Mouse (Mus musculus): ENCODE measurements at regions not wholly inside any gene's neighbourhood (a gene's known extent, or its start where the extent isn't known, plus 50 kb on each side); places are given as distances from the start of the nearest gene placed in this dataset.

DNA sequence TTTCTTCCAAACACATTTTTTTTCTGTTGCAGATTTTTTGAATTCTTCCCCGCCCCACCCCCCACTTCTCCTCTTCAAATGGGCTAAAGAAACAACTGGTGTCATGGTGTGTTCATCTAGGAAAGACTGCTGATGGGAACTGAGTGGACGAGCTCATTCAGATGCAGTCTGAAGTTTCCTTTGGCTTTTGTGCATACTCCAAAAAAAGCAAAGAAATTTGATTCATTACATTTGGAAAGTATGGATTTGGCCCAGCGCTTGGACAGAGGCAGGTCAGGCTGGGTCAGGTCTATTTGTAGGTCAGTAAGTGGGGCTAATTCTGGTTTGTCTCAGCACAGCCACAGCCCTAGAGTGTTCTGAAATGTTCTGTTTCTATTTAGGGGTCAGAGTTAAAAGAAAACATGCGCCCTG is 477.9 kb upstream of the Nox3 start:
- H3K4me2 ChIP-seq (replicated peaks; ENCODE audit: low read depth), result no peak overlapping the region
- no peak for ATAC-seq
- no peaks in the 10 kb centered on the region for H3K9me3 ChIP-seq (ENCODE audit: control insufficient read depth)
- H3K9ac ChIP-seq (ENCODE audit: low read depth, low read length), result no peak overlapping the region
- no peaks in the 10 kb centered on the region for H3K4me1 ChIP-seq (replicated peaks; ENCODE audit: control insufficient read depth, insufficient read depth, low read length)
- H3K27ac ChIP-seq (ENCODE audit: low read depth, low read length), result no peak overlapping the region
- 48% methylated on average over 4 of the region's 4 CpGs for WGBS
- no peak for TF ChIP-seq CTCF (IDR thresholded peaks at IDR 0.05; ENCODE audit: low read depth)
- H3K36me3 ChIP-seq (ENCODE audit: control insufficient read depth, insufficient read depth), result no peaks in the 10 kb centered on the region
- no peak overlapping the region for H3K4me3 ChIP-seq (ENCODE audit: low read depth, low read length)
- H3K27me3 ChIP-seq (replicated peaks; ENCODE audit: control insufficient read depth, insufficient read depth, low read length), result no peaks in the 10 kb centered on the region

DNA sequence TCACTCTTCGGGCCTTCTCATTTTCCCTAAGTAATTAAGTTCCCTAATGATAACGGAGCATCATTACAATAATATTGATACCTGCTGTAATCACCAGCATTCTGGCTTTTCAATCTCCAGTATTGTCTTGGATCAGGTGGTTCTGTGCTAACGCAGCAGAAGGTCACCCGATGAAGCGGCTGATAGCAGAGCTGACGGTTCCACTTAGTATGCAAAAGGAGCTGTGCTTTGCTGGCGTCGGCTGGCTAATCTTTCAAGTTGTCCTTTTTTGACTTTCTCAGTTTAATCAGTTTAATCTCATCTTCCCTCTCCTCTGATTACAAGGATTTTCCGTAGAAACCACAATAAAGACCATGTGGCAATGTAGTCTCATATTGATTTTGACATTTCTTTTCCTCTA is 478.9 kb upstream of the Nox3 start:
- Histone ChIP-seq H3K4me1 (replicated peaks; ENCODE audit: control insufficient read depth, insufficient read depth, low read length) (no peaks in the 10 kb centered on the region), H3K27ac (ENCODE audit: low read depth, low read length) (no peak overlapping the region), H3K27me3 (replicated peaks; ENCODE audit: control insufficient read depth, insufficient read depth, low read length) (no peaks in the 10 kb centered on the region), H3K4me2 (replicated peaks; ENCODE audit: low read depth) (no peak overlapping the region), H3K36me3 (ENCODE audit: control insufficient read depth, insufficient read depth) (no peaks in the 10 kb centered on the region), H3K9me3 (ENCODE audit: control insufficient read depth) (no peaks in the 10 kb centered on the region), H3K9ac (ENCODE audit: low read depth, low read length) (no peak overlapping the region), H3K4me3 (ENCODE audit: low read depth, low read length) (no peak overlapping the region)
- 85% methylated on average over 9 of the region's 9 CpGs for WGBS
- ATAC-seq, result no peak
- TF ChIP-seq CTCF (IDR thresholded peaks at IDR 0.05; ENCODE audit: low read depth), result no peak

DNA sequence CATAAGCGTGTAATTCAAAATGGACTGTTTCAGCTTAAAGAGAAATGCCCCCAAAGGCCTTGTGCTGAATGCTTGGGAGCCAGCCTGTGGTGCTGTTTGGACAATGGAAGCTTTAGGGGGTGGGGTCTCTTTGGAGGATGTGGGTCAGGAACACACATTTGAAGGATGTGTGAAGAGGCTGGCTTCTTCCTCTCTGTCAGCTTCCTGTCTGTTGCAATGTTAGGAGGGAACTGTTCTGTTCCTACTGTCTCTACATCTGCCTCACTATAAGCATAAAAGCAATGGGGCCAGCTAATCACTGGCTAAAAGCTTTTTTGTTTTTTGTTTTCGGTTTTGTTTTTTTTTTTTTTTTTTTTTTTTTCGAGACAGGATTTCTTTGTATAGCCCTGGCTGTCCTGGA is 480.5 kb upstream of the Nox3 start:
- Histone ChIP-seq H3K4me2 (replicated peaks; ENCODE audit: low read depth) (no peak overlapping the region), H3K4me3 (ENCODE audit: low read depth, low read length) (no peak overlapping the region), H3K27ac (ENCODE audit: low read depth, low read length) (no peak overlapping the region), H3K27me3 (replicated peaks; ENCODE audit: control insufficient read depth, insufficient read depth, low read length) (no peaks in the 10 kb centered on the region), H3K9ac (ENCODE audit: low read depth, low read length) (no peak overlapping the region), H3K9me3 (ENCODE audit: control insufficient read depth) (no peaks in the 10 kb centered on the region), H3K4me1 (replicated peaks; ENCODE audit: control insufficient read depth, insufficient read depth, low read length) (no peaks in the 10 kb centered on the region), H3K36me3 (ENCODE audit: control insufficient read depth, insufficient read depth) (no peaks in the 10 kb centered on the region)
- TF ChIP-seq CTCF (IDR thresholded peaks at IDR 0.05; ENCODE audit: low read depth), result no peak
- WGBS, result 83% methylated on average over 2 of the region's 3 CpGs
- ATAC-seq, result no peak

DNA sequence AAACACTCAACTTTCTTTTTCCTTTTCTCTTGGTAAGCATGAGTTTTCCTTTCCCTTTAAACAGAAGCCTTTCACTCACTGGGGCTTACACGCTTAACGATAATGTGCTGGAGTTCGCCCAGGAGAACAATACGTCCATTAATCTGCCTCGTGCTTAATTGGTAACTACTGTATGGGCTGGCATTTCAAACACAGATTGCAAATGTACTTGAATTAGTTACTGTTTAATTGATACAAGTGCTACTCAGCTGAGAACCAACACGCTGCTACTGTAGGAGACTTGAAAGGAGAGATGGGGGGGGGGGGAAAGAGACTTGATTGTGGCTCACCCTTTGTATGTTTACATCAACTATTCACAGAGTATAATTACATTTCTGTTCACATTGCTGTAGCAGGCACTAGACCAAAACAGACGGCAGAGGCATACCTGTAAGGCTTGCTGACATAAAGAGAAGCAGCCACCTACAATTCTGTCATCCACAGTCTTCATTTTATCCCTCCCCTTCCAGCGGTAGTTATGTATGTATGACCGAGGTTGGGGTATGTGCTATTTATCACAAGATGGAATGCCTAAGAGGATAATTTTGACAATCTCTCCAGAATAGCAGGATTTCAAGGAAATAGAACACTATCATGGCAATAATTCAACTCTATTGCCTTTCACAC is 481.6 kb upstream of the Nox3 start:
- 41% methylated on average over 9 of the region's 9 CpGs for WGBS
- H3K27me3 ChIP-seq (replicated peaks; ENCODE audit: control insufficient read depth, insufficient read depth, low read length), result no peaks in the 10 kb centered on the region
- no peaks in the 10 kb centered on the region for H3K4me1 ChIP-seq (replicated peaks; ENCODE audit: control insufficient read depth, insufficient read depth, low read length)
- H3K9ac ChIP-seq (ENCODE audit: low read depth, low read length), result no peak overlapping the region
- H3K4me3 ChIP-seq (ENCODE audit: low read depth, low read length), result no peak overlapping the region
- H3K4me2 ChIP-seq (replicated peaks; ENCODE audit: low read depth), result no peak overlapping the region
- no peaks in the 10 kb centered on the region for H3K36me3 ChIP-seq (ENCODE audit: control insufficient read depth, insufficient read depth)
- no peak for ATAC-seq
- no peak for TF ChIP-seq CTCF (IDR thresholded peaks at IDR 0.05; ENCODE audit: low read depth)
- H3K27ac ChIP-seq (ENCODE audit: low read depth, low read length), result no peak overlapping the region
- no peaks in the 10 kb centered on the region for H3K9me3 ChIP-seq (ENCODE audit: control insufficient read depth)

DNA sequence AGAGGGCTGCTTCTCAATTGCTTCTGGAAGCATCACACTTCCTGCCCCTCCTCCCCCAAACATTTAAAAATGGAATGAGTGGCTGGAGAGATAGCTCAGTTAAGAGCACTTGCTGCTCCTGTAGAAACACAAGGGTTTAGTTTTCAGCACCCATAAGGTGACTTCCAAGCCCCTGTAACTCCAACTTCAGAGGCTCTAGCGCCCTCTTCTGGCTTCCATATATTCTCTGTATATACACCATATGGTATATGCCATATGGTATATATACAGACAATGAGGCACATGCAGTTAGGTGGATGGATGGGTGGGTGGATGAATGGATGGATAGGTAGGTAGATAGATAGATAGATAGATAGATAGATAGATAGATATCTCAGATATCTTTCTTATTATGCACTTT is 483.2 kb upstream of the Nox3 start:
- H3K9me3 ChIP-seq (ENCODE audit: control insufficient read depth), result no peaks in the 10 kb centered on the region
- ATAC-seq, result no peak
- no peak overlapping the region for H3K27ac ChIP-seq (ENCODE audit: low read depth, low read length)
- H3K9ac ChIP-seq (ENCODE audit: low read depth, low read length), result no peak overlapping the region
- TF ChIP-seq CTCF (IDR thresholded peaks at IDR 0.05; ENCODE audit: low read depth), result no peak
- 45% methylated on average over 1 of the region's 1 CpGs for WGBS
- no peak overlapping the region for H3K4me3 ChIP-seq (ENCODE audit: low read depth, low read length)
- no peaks in the 10 kb centered on the region for H3K36me3 ChIP-seq (ENCODE audit: control insufficient read depth, insufficient read depth)
- no peaks in the 10 kb centered on the region for H3K4me1 ChIP-seq (replicated peaks; ENCODE audit: control insufficient read depth, insufficient read depth, low read length)
- H3K4me2 ChIP-seq (replicated peaks; ENCODE audit: low read depth), result no peak overlapping the region
- H3K27me3 ChIP-seq (replicated peaks; ENCODE audit: control insufficient read depth, insufficient read depth, low read length), result no peaks in the 10 kb centered on the region

DNA sequence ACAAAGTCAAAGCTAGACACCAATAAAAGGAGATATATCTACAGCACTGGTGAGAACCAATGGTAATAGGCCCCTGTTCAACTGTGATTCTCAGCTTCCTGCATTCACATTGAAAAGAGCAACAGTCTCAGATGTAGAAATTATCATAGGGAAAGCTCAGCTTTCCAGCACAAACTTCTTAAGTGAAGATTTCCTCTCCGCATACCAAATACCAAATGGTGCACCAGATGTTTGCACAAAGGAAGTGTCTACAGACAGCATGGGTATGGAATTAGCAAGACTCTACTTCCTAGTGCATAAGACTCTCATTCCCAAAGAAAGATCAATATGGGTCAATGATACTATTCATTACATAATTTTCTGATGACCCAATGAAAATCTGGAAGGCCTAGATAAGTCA is 486.0 kb upstream of the Nox3 start:
- Histone ChIP-seq H3K36me3 (ENCODE audit: control insufficient read depth, insufficient read depth) (no peaks in the 10 kb centered on the region), H3K4me1 (replicated peaks; ENCODE audit: control insufficient read depth, insufficient read depth, low read length) (no peaks in the 10 kb centered on the region), H3K4me2 (replicated peaks; ENCODE audit: low read depth) (no peak overlapping the region), H3K27me3 (replicated peaks; ENCODE audit: control insufficient read depth, insufficient read depth, low read length) (no peaks in the 10 kb centered on the region), H3K27ac (ENCODE audit: low read depth, low read length) (no peak overlapping the region), H3K4me3 (ENCODE audit: low read depth, low read length) (no peak overlapping the region), H3K9me3 (ENCODE audit: control insufficient read depth) (no peaks in the 10 kb centered on the region), H3K9ac (ENCODE audit: low read depth, low read length) (no peak overlapping the region)
- no peak for TF ChIP-seq CTCF (IDR thresholded peaks at IDR 0.05; ENCODE audit: low read depth)
- WGBS, result 79% methylated on average over 1 of the region's 1 CpGs
- ATAC-seq, result no peak

DNA sequence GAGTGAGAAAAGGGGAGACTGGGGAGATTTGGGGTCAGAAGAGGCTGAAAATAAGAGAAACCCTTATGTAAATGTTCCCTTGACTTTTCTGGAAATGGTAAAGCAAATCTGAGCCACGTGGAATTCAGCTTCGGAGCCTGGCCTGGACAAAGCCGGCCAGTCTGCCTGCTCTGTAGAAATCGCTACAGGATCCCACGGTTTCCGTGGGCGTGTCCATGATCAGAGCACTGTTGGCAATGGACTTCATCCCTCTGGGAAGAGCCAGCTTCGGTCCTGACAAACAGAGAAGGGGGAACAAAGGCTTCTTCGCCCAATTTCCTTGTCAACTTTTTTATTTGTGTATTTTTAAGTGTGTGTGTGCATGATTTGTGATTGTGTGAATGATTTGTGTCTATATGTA is 490.7 kb upstream of the Nox3 start:
- 59% methylated on average over 9 of the region's 9 CpGs for WGBS
- Histone ChIP-seq H3K27ac (ENCODE audit: low read depth, low read length) (no peak overlapping the region), H3K27me3 (replicated peaks; ENCODE audit: control insufficient read depth, insufficient read depth, low read length) (no peaks in the 10 kb centered on the region), H3K4me1 (replicated peaks; ENCODE audit: control insufficient read depth, insufficient read depth, low read length) (no peaks in the 10 kb centered on the region), H3K9ac (ENCODE audit: low read depth, low read length) (no peak overlapping the region), H3K4me3 (ENCODE audit: low read depth, low read length) (no peak overlapping the region), H3K9me3 (ENCODE audit: control insufficient read depth) (no peaks in the 10 kb centered on the region), H3K36me3 (ENCODE audit: control insufficient read depth, insufficient read depth) (no peaks in the 10 kb centered on the region), H3K4me2 (replicated peaks; ENCODE audit: low read depth) (no peak overlapping the region)
- ATAC-seq, result no peak
- no peak for TF ChIP-seq CTCF (IDR thresholded peaks at IDR 0.05; ENCODE audit: low read depth)
